Mouse (Mus musculus) stomach, embryonic 14.5 days (tissue): Measurements from ENCODE around the gene Rtn3. TPM values are rescaled to one million over a fixed set of nuclear protein-coding genes. Genes with fewer than 3 reads are reported as not detected.
A peak's percentile ranks its signal among the peaks of the same experiment; 100 is the strongest.

ENCODE experiments used
- ATAC-seq: fragments of 200-750 bp; cut with Nextera tagmentation; 2 replicates; pipeline ENCODE4 v1.8.0; 2017; ENCODE audit warnings: low read depth, moderate TSS enrichment; ENCODE audit not compliant: insufficient number of reproducible peaks, insufficient read depth, low FRiP score
- H3K27ac ChIP-seq: fragments of 300-500 bp; sonication (generic); 2 replicates; pipeline ENCODE4 v1.5.1; 2014; ENCODE audit warnings: mild to moderate bottlenecking, low read length, moderate library complexity, mixed read lengths
- H3K27me3 ChIP-seq: fragments of 300-500 bp; sonication (generic); 2 replicates; pipeline ENCODE4 v1.6.1; 2014; ENCODE audit warnings: low read length, control low read depth, mixed read lengths; ENCODE audit not compliant: control insufficient read depth, insufficient read depth
- H3K36me3 ChIP-seq: fragments of 300-500 bp; sonication (generic); 2 replicates; pipeline ENCODE4 v1.6.1; 2014; ENCODE audit warnings: mild to moderate bottlenecking, control low read depth, low read length, moderate library complexity, mixed read lengths; ENCODE audit not compliant: control insufficient read depth, insufficient read depth
- H3K4me1 ChIP-seq: fragments of 300-500 bp; sonication (generic); 2 replicates; pipeline ENCODE4 v1.6.1; 2014; ENCODE audit warnings: low read length, control low read depth, mixed read lengths; ENCODE audit not compliant: control insufficient read depth, insufficient read depth
- H3K4me2 ChIP-seq: fragments of 300-500 bp; sonication (generic); replicated peaks from 2 replicates; pipeline ENCODE4 v1.6.1; 2014; ENCODE audit warnings: low read depth, low read length, control low read depth
- H3K4me3 ChIP-seq: fragments of 300-500 bp; sonication (generic); 2 replicates; pipeline ENCODE4 v1.5.1; 2014; ENCODE audit warnings: low read depth, low read length, control low read depth
- H3K9ac ChIP-seq: fragments of 300-500 bp; sonication (generic); replicated peaks from 2 replicates; pipeline ENCODE4 v1.6.1; 2014; ENCODE audit warnings: low read depth, mild to moderate bottlenecking, control low read depth, low read length, moderate library complexity, mixed read lengths
- H3K9me3 ChIP-seq: fragments of 300-500 bp; sonication (generic); 2 replicates; pipeline ENCODE4 v1.6.1; 2016; ENCODE audit warnings: low read depth, low read length, control low read depth; ENCODE audit not compliant: control insufficient read depth
- WGBS: fragments of 180-500 bp; shearing (Covaris S2); extraction: QIAGEN DNeasy Blood & Tissue Kit; methylation state at CpG from one replicate; pipeline ENCODE4 v1.1.7; 2014; 5-methylcytosine and 5-hydroxymethylcytosine counted together
- polyA plus RNA-seq: library from polyadenylated mRNA; unstranded; fragments of >200 nt; fragmentation: Nextera tagmentation; extraction: Ambion mirVana; gene quantifications from 2 replicates; pipeline ENCODE4 v1.2.1, GENCODE M21; 2014

Rtn3 gene
- polyA plus RNA-seq, 1 experiment from 2014 or later: 126 TPM

GRCm38 (mm10) chr19:7423028-7423655, 59.9 kb downstream of the Rtn3 start:
- Histone ChIP-seq H3K4me2 (peak overlapping the region; percentile 21), H3K9me3 (no peaks in the 10 kb centered on the region), H3K4me1 (peaks cover 53% of the 10 kb centered on the region), H3K4me3 (0 out of 2 replicates have a peak overlapping the region, but pooled peaks have one; percentile 7), H3K27ac (peak overlapping the region; percentile 76), H3K9ac (no peak overlapping the region; the same call in 1 of the 2 replicates), H3K27me3 (no peaks in the 10 kb centered on the region), H3K36me3 (peaks cover 69% of the 10 kb centered on the region)
- peak; percentile 69 for ATAC-seq
- 27% methylated on average over 51 of the region's 51 CpGs for WGBS

DNA sequence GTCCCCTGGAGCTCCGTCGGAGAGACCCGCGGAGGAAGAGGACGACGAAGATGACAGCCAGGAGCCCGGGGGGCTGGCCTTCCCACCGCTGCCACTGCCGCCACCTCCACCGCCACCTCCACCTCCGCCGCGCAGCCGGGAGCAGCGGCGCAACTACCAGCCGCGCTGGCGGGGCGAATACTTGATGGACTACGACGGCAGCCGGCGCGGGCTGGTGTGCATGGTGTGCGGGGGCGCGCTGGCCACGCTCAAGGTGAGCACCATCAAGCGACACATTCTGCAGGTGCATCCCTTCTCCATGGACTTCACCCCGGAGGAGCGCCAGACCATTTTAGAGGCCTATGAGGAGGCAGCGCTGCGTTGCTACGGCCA, 60.4 kb downstream of the Rtn3 start:
- Histone ChIP-seq H3K4me1 (peaks cover 53% of the 10 kb centered on the region), H3K27ac (peak overlapping the region; percentile 76; the same call in 1 of the 2 replicates), H3K36me3 (peaks cover 64% of the 10 kb centered on the region), H3K27me3 (no peaks in the 10 kb centered on the region), H3K9ac (no peak overlapping the region; the same call in 1 of the 2 replicates), H3K4me3 (peak overlapping the region; percentile 15; the same call in 1 of the 2 replicates), H3K9me3 (no peaks in the 10 kb centered on the region), H3K4me2 (peak overlapping the region; percentile 21)
- 22% methylated on average over 35 of the region's 35 CpGs for WGBS
- no peak for ATAC-seq

DNA sequence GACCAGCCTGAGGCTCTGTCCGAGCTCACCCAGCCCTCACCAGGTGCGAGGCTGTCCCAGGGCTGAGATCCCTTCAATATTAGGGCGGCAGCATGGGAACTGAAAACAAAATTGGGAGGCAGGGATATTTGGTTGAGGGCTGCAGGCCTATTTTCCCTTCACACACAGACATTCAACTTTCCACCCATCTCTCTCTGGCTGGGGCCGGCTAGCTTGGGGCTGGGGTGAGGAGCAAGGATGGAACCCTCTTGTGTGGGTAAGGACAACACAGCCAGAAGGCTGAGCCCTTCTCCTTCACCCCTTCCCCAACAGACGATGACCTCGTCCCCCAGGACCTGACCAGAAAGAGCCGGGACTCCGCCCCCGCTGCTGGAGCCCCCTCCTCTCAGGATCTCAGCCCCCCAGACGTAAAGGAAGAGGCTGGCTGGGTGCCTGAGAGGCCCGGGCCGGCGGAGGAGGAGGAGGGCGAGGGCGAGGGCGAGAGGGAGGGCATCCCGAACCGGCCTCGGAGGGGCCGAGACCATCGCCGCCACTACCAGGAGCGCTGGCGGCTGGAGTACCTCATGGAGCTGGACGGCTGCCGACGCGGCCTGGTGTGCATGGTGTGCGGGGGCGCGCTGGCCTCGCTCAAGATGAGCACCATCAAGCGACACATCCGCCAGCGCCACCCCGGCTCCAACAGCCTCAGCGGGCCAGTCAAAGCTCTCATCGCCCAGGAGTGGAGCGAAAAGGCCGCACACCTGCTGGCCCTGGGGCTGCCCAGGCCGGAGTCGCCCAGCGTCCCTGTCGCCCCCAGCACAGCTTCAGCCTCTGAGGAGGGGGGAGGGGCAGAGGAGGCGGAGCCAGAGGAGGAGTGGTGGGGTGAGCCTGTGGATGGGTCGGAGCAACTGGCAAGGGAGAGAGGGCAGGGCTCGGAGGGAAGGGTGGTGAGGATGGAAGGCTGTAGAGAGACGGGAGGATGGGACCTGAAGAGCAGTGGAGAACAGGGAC, 61.2 kb downstream of the Rtn3 start:
- Histone ChIP-seq H3K27ac (peak overlapping the region; percentile 76; the same call in 1 of the 2 replicates), H3K9ac (peak overlapping the region; percentile 10; the same call in 1 of the 2 replicates), H3K4me2 (peak overlapping the region; percentile 21), H3K9me3 (no peaks in the 10 kb centered on the region), H3K4me3 (peak overlapping the region; percentile 15; the same call in 1 of the 2 replicates), H3K27me3 (no peaks in the 10 kb centered on the region), H3K36me3 (peaks cover 58% of the 10 kb centered on the region), H3K4me1 (peaks cover 53% of the 10 kb centered on the region)
- WGBS: 15% methylated on average over 48 of the region's 48 CpGs
- no peak for ATAC-seq

DNA sequence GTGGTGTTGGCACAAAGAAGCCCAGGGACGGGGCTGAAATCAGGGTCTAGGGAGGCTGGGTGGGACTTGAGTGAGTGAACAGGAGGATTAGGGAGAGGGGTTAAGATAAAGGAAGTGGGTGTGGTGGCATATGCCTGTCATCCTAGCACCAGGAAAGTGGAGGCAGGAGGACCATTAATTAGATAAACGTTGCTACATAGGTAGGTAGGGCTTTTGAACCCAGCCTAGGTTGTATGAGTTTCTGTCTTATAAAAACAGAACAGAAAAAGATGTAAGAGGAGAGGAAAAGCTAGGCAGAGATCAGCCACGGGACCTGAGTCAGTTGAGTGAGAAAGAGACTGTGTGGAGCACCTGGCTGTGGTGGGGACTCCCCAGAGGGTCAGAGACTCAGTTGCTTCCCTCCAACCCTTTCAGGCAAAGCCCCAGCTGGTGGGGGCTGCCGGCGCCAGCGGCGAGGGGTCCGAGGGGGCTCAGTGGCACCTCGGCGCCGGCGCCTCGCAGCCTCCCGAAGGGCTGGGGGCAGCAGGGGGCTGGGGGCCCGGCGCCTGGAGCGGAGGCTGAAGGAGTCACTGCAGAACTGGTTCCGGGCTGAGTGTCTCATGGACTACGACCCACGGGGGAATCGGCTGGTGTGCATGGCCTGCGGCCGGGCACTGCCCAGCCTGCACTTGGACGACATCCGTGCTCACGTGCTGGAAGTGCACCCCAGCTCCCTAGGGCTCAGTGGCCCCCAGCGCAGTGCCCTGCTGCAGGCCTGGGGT, 62.1 kb downstream of the Rtn3 start:
- ATAC-seq: no peak
- H3K36me3 ChIP-seq: peaks cover 51% of the 10 kb centered on the region
- H3K4me3 ChIP-seq: no peak overlapping the region
- peak overlapping the region; percentile 10; the same call in 1 of the 2 replicates for H3K9ac ChIP-seq
- H3K4me2 ChIP-seq: peak overlapping the region; percentile 21
- peak overlapping the region; percentile 72; the same call in 1 of the 2 replicates for H3K27ac ChIP-seq
- H3K9me3 ChIP-seq: no peaks in the 10 kb centered on the region
- H3K4me1 ChIP-seq: peaks cover 59% of the 10 kb centered on the region
- no peaks in the 10 kb centered on the region for H3K27me3 ChIP-seq
- 59% methylated on average over 27 of the region's 27 CpGs for WGBS

DNA sequence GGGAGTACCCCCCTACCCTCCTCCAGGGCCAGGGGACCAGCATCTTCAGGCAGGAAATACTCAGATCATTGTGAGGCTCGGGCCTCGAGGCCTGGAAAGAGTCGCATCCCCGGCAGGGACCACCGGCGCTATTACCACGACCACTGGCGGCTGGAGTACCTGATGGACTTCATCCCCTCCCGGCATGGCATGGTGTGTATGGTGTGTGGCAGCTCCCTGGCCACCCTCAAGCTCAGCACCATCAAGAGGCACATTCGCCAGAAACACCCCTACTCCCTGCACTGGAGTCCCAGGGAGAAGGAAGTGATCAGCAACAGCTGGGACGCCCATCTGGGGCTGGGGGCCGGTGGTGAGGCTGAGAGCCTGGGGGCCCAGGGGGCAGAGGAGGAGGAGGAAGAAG, 63.0 kb downstream of the Rtn3 start:
- Histone ChIP-seq H3K4me2 (peak overlapping the region; percentile 64), H3K4me1 (peaks cover 64% of the 10 kb centered on the region), H3K27me3 (no peaks in the 10 kb centered on the region), H3K27ac (no peak overlapping the region), H3K36me3 (peaks cover 47% of the 10 kb centered on the region), H3K4me3 (peak overlapping the region; percentile 65; the same call in 1 of the 2 replicates), H3K9ac (0 out of 2 replicates have a peak overlapping the region, but pooled peaks have one; percentile 21), H3K9me3 (no peaks in the 10 kb centered on the region)
- 65% methylated on average over 12 of the region's 12 CpGs for WGBS
- no peak for ATAC-seq

- Histone ChIP-seq H3K9me3 (no peaks in the 10 kb centered on the region), H3K4me1 (peaks cover 64% of the 10 kb centered on the region), H3K4me2 (peak overlapping the region; percentile 64), H3K9ac (peak overlapping the region; percentile 99; the same call in 1 of the 2 replicates), H3K36me3 (peaks cover 37% of the 10 kb centered on the region), H3K4me3 (peak overlapping the region; percentile 65), H3K27me3 (no peaks in the 10 kb centered on the region), H3K27ac (no peak overlapping the region)
- WGBS: 19% methylated on average over 6 of the region's 6 CpGs
- ATAC-seq: no peak
Observed at GRCm38 (mm10) chr19:7419134-7419533, 63.9 kb downstream of the Rtn3 start.

GRCm38 (mm10) chr19:7417911-7418849, 64.9 kb downstream of the Rtn3 start:
- Histone ChIP-seq H3K9ac (peak overlapping the region; percentile 99), H3K27ac (peak overlapping the region; percentile 94), H3K36me3 (peaks cover 28% of the 10 kb centered on the region), H3K4me1 (peaks cover 56% of the 10 kb centered on the region), H3K4me3 (peak overlapping the region; percentile 65), H3K27me3 (no peaks in the 10 kb centered on the region), H3K4me2 (peak overlapping the region; percentile 64), H3K9me3 (no peaks in the 10 kb centered on the region)
- WGBS: under 1% methylated on average over 43 of the region's 59 CpGs
- ATAC-seq: peak; percentile 68; the same call in 1 of the 2 replicates
